Mouse (Mus musculus) forebrain, embryonic 10.5 days (tissue): ENCODE measurements around the gene Sdk1. TPM values are rescaled to one million over a fixed set of nuclear protein-coding genes. Genes with fewer than 3 reads are reported as not detected.

ENCODE experiments used
- DNase-seq: peaks from one replicate; pipeline ENCODE4 v3.0.0-alpha.2; 2017; ENCODE audit warnings: low spot score; ENCODE audit errors: extremely low spot score
- H3K27ac ChIP-seq: fragments of 300-500 bp; sonication (generic); 2 replicates; pipeline ENCODE4 v1.5.1; 2016; ENCODE audit warnings: mild to moderate bottlenecking
- H3K27me3 ChIP-seq: fragments of 300-500 bp; sonication (generic); 2 replicates; pipeline ENCODE4 v1.6.1; 2016; ENCODE audit warnings: mild to moderate bottlenecking; ENCODE audit not compliant: poor library complexity, severe bottlenecking
- H3K36me3 ChIP-seq: fragments of 300-500 bp; sonication (generic); replicated peaks from 2 replicates; pipeline ENCODE4 v1.6.1; 2016; ENCODE audit warnings: mild to moderate bottlenecking, moderate library complexity
- H3K4me1 ChIP-seq: fragments of 300-500 bp; sonication (generic); 2 replicates; pipeline ENCODE4 v1.6.1; 2016
- H3K4me3 ChIP-seq: fragments of 300-500 bp; sonication (generic); 2 replicates; pipeline ENCODE4 v1.5.1; 2016; ENCODE audit warnings: mild to moderate bottlenecking, moderate library complexity
- H3K9me3 ChIP-seq: fragments of 300-500 bp; sonication (generic); 2 replicates; pipeline ENCODE4 v1.6.1; 2016; ENCODE audit warnings: mild to moderate bottlenecking, moderate library complexity
- WGBS: fragments of 180-500 bp; shearing (Covaris S2); methylation state at CpG from one replicate; pipeline ENCODE4 v1.1.7; 2016; 5-methylcytosine and 5-hydroxymethylcytosine counted together
- polyA plus RNA-seq: library from polyadenylated mRNA; unstranded; fragments of >200 nt; fragmentation: Nextera tagmentation; extraction: Ambion mirVana; gene quantifications from 2 replicates; pipeline ENCODE4 v1.2.1, GENCODE M21; 2016

The Sdk1 gene
- polyA plus RNA-seq, 1 experiment from 2014 or later: 0.58 TPM

- Histone ChIP-seq H3K4me3 (no peak overlapping the region), H3K36me3 (no peaks in the 10 kb centered on the region), H3K27me3 (no peaks in the 10 kb centered on the region), H3K27ac (no peak overlapping the region), H3K9me3 (no peaks in the 10 kb centered on the region), H3K4me1 (no peaks in the 10 kb centered on the region)
- WGBS: 93% methylated on average over 7 of the region's 7 CpGs
- DNase-seq: no peak
These were observed 658.5 kb downstream of the Sdk1 start for GRCm38 (mm10) chr5:141899751-141900150.

GRCm38 (mm10) chr5:141902544-141903250, 661.4 kb downstream of the Sdk1 start:
- Histone ChIP-seq H3K9me3 (no peaks in the 10 kb centered on the region), H3K36me3 (no peaks in the 10 kb centered on the region), H3K27ac (no peak overlapping the region), H3K4me3 (no peak overlapping the region), H3K27me3 (no peaks in the 10 kb centered on the region), H3K4me1 (no peaks in the 10 kb centered on the region)
- 88% methylated on average over 16 of the region's 16 CpGs for WGBS
- DNase-seq: no peak

GRCm38 (mm10) chr5:141910444-141910843, 669.2 kb downstream of the Sdk1 start:
- Histone ChIP-seq H3K27me3 (no peaks in the 10 kb centered on the region), H3K27ac (no peak overlapping the region), H3K9me3 (no peaks in the 10 kb centered on the region), H3K4me1 (no peaks in the 10 kb centered on the region), H3K36me3 (no peaks in the 10 kb centered on the region), H3K4me3 (no peak overlapping the region)
- 85% methylated on average over 3 of the region's 3 CpGs for WGBS
- DNase-seq: no peak

GRCm38 (mm10) chr5:141910886-141911285, 669.6 kb downstream of the Sdk1 start:
- Histone ChIP-seq H3K4me1 (no peaks in the 10 kb centered on the region), H3K27me3 (no peaks in the 10 kb centered on the region), H3K27ac (no peak overlapping the region), H3K36me3 (no peaks in the 10 kb centered on the region), H3K9me3 (no peaks in the 10 kb centered on the region), H3K4me3 (no peak overlapping the region)
- DNase-seq: no peak
- WGBS: 67% methylated on average over 8 of the region's 8 CpGs

- Histone ChIP-seq H3K4me3 (no peak overlapping the region), H3K27ac (no peak overlapping the region), H3K4me1 (peaks cover 4% of the 10 kb centered on the region; the same call in 1 of the 2 replicates), H3K9me3 (no peaks in the 10 kb centered on the region), H3K36me3 (no peaks in the 10 kb centered on the region), H3K27me3 (no peaks in the 10 kb centered on the region)
- WGBS: 84% methylated on average over 7 of the region's 7 CpGs
- DNase-seq: no peak
These were observed 671.6 kb downstream of the Sdk1 start for GRCm38 (mm10) chr5:141912881-141913280.

GRCm38 (mm10) chr5:141916954-141917353, 675.7 kb downstream of the Sdk1 start:
- WGBS: 38% methylated on average over 2 of the region's 2 CpGs
- DNase-seq: no peak

GRCm38 (mm10) chr5:141939000-141939399, 697.7 kb downstream of the Sdk1 start:
- no peak overlapping the region for H3K4me3 ChIP-seq
- no peak for DNase-seq
- H3K4me1 ChIP-seq: no peaks in the 10 kb centered on the region
- 87% methylated on average over 9 of the region's 9 CpGs for WGBS
- no peaks in the 10 kb centered on the region for H3K27me3 ChIP-seq
- no peaks in the 10 kb centered on the region for H3K36me3 ChIP-seq
- H3K9me3 ChIP-seq: no peaks in the 10 kb centered on the region
- H3K27ac ChIP-seq: no peak overlapping the region

More at GRCm38 (mm10) chr5:141916954-141917353, 675.7 kb downstream of the Sdk1 start:
- H3K36me3 ChIP-seq: no peaks in the 10 kb centered on the region
- H3K9me3 ChIP-seq: no peaks in the 10 kb centered on the region
- H3K27me3 ChIP-seq: no peaks in the 10 kb centered on the region
- no peak overlapping the region for H3K4me3 ChIP-seq
- H3K4me1 ChIP-seq: peaks cover 7% of the 10 kb centered on the region
- H3K27ac ChIP-seq: no peak overlapping the region

GRCm38 (mm10) chr5:141940636-141941035, 699.3 kb downstream of the Sdk1 start:
- H3K36me3 ChIP-seq: no peaks in the 10 kb centered on the region
- no peaks in the 10 kb centered on the region for H3K9me3 ChIP-seq
- H3K27ac ChIP-seq: no peak overlapping the region
- WGBS: 91% methylated on average over 8 of the region's 8 CpGs
- H3K4me1 ChIP-seq: no peaks in the 10 kb centered on the region
- H3K27me3 ChIP-seq: no peaks in the 10 kb centered on the region
- H3K4me3 ChIP-seq: no peak overlapping the region
- no peak for DNase-seq

- H3K36me3 ChIP-seq: no peaks in the 10 kb centered on the region
- no peak for DNase-seq
- no peaks in the 10 kb centered on the region for H3K9me3 ChIP-seq
- no peaks in the 10 kb centered on the region for H3K27me3 ChIP-seq
- no peak overlapping the region for H3K4me3 ChIP-seq
- 86% methylated on average over 11 of the region's 11 CpGs for WGBS
- peaks cover 5% of the 10 kb centered on the region; the same call in 1 of the 2 replicates for H3K4me1 ChIP-seq
- H3K27ac ChIP-seq: no peak overlapping the region
These were observed 709.5 kb downstream of the Sdk1 start for GRCm38 (mm10) chr5:141950791-141951190.

- H3K4me1 ChIP-seq: no peaks in the 10 kb centered on the region
- no peak overlapping the region for H3K4me3 ChIP-seq
- DNase-seq: no peak
- no peaks in the 10 kb centered on the region for H3K36me3 ChIP-seq
- H3K27ac ChIP-seq: no peak overlapping the region
- no peaks in the 10 kb centered on the region for H3K9me3 ChIP-seq
- WGBS: 97% methylated on average over 2 of the region's 2 CpGs
- H3K27me3 ChIP-seq: no peaks in the 10 kb centered on the region
These were observed 711.0 kb downstream of the Sdk1 start for GRCm38 (mm10) chr5:141952270-141952669.

GRCm38 (mm10) chr5:141952708-141953490, 711.6 kb downstream of the Sdk1 start:
- no peak for DNase-seq
- Histone ChIP-seq H3K36me3 (no peaks in the 10 kb centered on the region), H3K4me1 (no peaks in the 10 kb centered on the region), H3K27me3 (no peaks in the 10 kb centered on the region), H3K9me3 (no peaks in the 10 kb centered on the region), H3K27ac (no peak overlapping the region), H3K4me3 (no peak overlapping the region)
- 88% methylated on average over 7 of the region's 7 CpGs for WGBS

- H3K4me3 ChIP-seq: no peak overlapping the region
- H3K36me3 ChIP-seq: no peaks in the 10 kb centered on the region
- DNase-seq: no peak
- H3K27ac ChIP-seq: no peak overlapping the region
- no peaks in the 10 kb centered on the region for H3K27me3 ChIP-seq
- H3K9me3 ChIP-seq: no peaks in the 10 kb centered on the region
- H3K4me1 ChIP-seq: peaks cover 14% of the 10 kb centered on the region; the same call in 1 of the 2 replicates
These were observed 729.8 kb downstream of the Sdk1 start for GRCm38 (mm10) chr5:141971071-141971470.

- H3K9me3 ChIP-seq: no peaks in the 10 kb centered on the region
These were observed 738.2 kb downstream of the Sdk1 start for GRCm38 (mm10) chr5:141979511-141979910.

More at GRCm38 (mm10) chr5:141979511-141979910, 738.2 kb downstream of the Sdk1 start:
- DNase-seq: no peak
- Histone ChIP-seq H3K4me3 (no peak overlapping the region), H3K4me1 (no peaks in the 10 kb centered on the region), H3K27ac (no peak overlapping the region), H3K27me3 (no peaks in the 10 kb centered on the region), H3K36me3 (no peaks in the 10 kb centered on the region)
